Mouse (Mus musculus): ENCODE results near the gene Bfsp1. TPM values are rescaled to one million over a fixed set of nuclear protein-coding genes. Genes with fewer than 3 reads are reported as not detected.

The Bfsp1 gene
- total RNA-seq (2014; fragmentation: Nextera tagmentation) (not detected in 2 replicates), total RNA-seq (2017) (0.05 and 0.12 TPM in 2 replicates), polyA plus RNA-seq (2012) (not detected in 2 replicates)

- Histone ChIP-seq H3K4me1 (ENCODE audit: insufficient read depth, low read depth, low read length) (no peaks in the 10 kb centered on the region), H3K4me3 (ENCODE audit: low read depth, low read length) (no peak within 1 kb of the TSS), H3K27me3 (ENCODE audit: insufficient read depth, low read length) (no peaks in the 10 kb centered on the region), H3K36me3 (replicated peaks) (no peaks in the 10 kb centered on the region), H3K9me3 (replicated peaks) (no peaks in the 10 kb centered on the region)
- ATAC-seq (ENCODE audit: extremely low read depth, insufficient number of reproducible peaks, low FRiP score, poor library complexity, severe bottlenecking) (no peak), DNase-seq (ENCODE audit: low spot score) (no peak)
- TF ChIP-seq CTCF (IDR thresholded peaks at IDR 0.05; ENCODE audit: low read depth, low read length) (no peak), GATA2 (IDR thresholded peaks at IDR 0.05; ENCODE audit: borderline replicate concordance, low read depth, low read length) (no peak), POLR2AphosphoS5 (IDR thresholded peaks at IDR 0.05; ENCODE audit: insufficient replicate concordance, low read depth, low read length) (no peak), GATA1 (IDR thresholded peaks at IDR 0.05; ENCODE audit: borderline replicate concordance, low read length) (no peak), TAL1 (conservative IDR thresholded peaks at IDR 0.05; ENCODE audit: low read depth, low read length) (no peak)
Measured at GRCm38 (mm10) chr2:143862484-143863231, at the start of gene Bfsp1. Bfsp1 (minus strand) TSS chr2:143863173.

GRCm38 (mm10) chr2:143912199-143912598, 49.2 kb upstream of the Bfsp1 start:
- no peaks in the 10 kb centered on the region for H3K9me3 ChIP-seq (replicated peaks)
- H3K4me3 ChIP-seq (ENCODE audit: low read depth, low read length) = no peak overlapping the region
- H3K36me3 ChIP-seq (replicated peaks) = no peaks in the 10 kb centered on the region
- ATAC-seq (ENCODE audit: extremely low read depth, insufficient number of reproducible peaks, low FRiP score, poor library complexity, severe bottlenecking) (peak; percentile 54), DNase-seq (ENCODE audit: low spot score) (no peak)
- no peaks in the 10 kb centered on the region for H3K27me3 ChIP-seq (ENCODE audit: insufficient read depth, low read length)
- peaks cover 42% of the 10 kb centered on the region for H3K4me1 ChIP-seq (ENCODE audit: insufficient read depth, low read depth, low read length)
- no peak for TF ChIP-seq GATA1 (IDR thresholded peaks at IDR 0.05; ENCODE audit: borderline replicate concordance, low read length)
- TF ChIP-seq TAL1 (conservative IDR thresholded peaks at IDR 0.05; ENCODE audit: low read depth, low read length) = no peak; the same call in 1 of the 2 replicates
- no peak for TF ChIP-seq POLR2AphosphoS5 (IDR thresholded peaks at IDR 0.05; ENCODE audit: insufficient replicate concordance, low read depth, low read length)
- no peak for TF ChIP-seq GATA2 (IDR thresholded peaks at IDR 0.05; ENCODE audit: borderline replicate concordance, low read depth, low read length)
- no peak for TF ChIP-seq CTCF (IDR thresholded peaks at IDR 0.05; ENCODE audit: low read depth, low read length)

DNA sequence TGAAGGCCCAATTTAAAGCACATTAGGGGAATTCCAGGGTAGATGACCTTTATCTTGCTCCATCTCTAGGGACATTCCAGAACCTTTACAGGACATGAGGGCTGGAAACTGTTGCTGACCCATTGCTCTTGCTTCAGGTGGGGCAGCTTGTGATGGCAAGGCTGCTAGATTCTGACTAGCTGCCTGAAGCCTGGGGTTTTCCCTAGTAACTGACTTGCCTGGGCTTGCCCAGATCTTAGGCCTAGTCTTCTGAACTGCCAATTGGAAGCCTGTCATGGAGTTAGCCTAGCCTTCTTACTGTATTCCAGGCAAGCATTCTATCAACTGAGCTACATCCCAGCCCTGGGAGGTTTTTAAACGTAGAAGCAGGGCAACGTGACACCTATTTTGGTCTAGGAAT, 46.3 kb upstream of the Bfsp1 start:
- H3K4me1 ChIP-seq (ENCODE audit: insufficient read depth, low read depth, low read length) = peaks cover 27% of the 10 kb centered on the region
- no peak for DNase-seq (ENCODE audit: low spot score)
- TF ChIP-seq CTCF (IDR thresholded peaks at IDR 0.05; ENCODE audit: low read depth, low read length) (no peak), GATA2 (IDR thresholded peaks at IDR 0.05; ENCODE audit: borderline replicate concordance, low read depth, low read length) (no peak), TAL1 (conservative IDR thresholded peaks at IDR 0.05; ENCODE audit: low read depth, low read length) (no peak), GATA1 (IDR thresholded peaks at IDR 0.05; ENCODE audit: borderline replicate concordance, low read length) (no peak), POLR2AphosphoS5 (IDR thresholded peaks at IDR 0.05; ENCODE audit: insufficient replicate concordance, low read depth, low read length) (no peak)
- no peaks in the 10 kb centered on the region for H3K36me3 ChIP-seq (replicated peaks)
- no peak overlapping the region for H3K4me3 ChIP-seq (ENCODE audit: low read depth, low read length)
- no peaks in the 10 kb centered on the region for H3K27me3 ChIP-seq (ENCODE audit: insufficient read depth, low read length)
- no peak for ATAC-seq (ENCODE audit: extremely low read depth, insufficient number of reproducible peaks, low FRiP score, poor library complexity, severe bottlenecking)
- no peaks in the 10 kb centered on the region for H3K9me3 ChIP-seq (replicated peaks)

- H3K4me1 ChIP-seq (ENCODE audit: insufficient read depth, low read depth, low read length) = peaks cover 3% of the 10 kb centered on the region; the same call in 1 of the 2 replicates
- no peaks in the 10 kb centered on the region for H3K36me3 ChIP-seq (replicated peaks)
- H3K27me3 ChIP-seq (ENCODE audit: insufficient read depth, low read length) = peaks cover 3% of the 10 kb centered on the region; the same call in 1 of the 2 replicates
- H3K9me3 ChIP-seq (replicated peaks) = no peaks in the 10 kb centered on the region
- no peak for DNase-seq (ENCODE audit: low spot score)
- TF ChIP-seq POLR2AphosphoS5 (IDR thresholded peaks at IDR 0.05; ENCODE audit: insufficient replicate concordance, low read depth, low read length) = no peak
- ATAC-seq (ENCODE audit: extremely low read depth, insufficient number of reproducible peaks, low FRiP score, poor library complexity, severe bottlenecking) = no peak
- H3K4me3 ChIP-seq (ENCODE audit: low read depth, low read length) = no peak overlapping the region
Measured at GRCm38 (mm10) chr2:143904896-143905295, 41.9 kb upstream of the Bfsp1 start.

DNA sequence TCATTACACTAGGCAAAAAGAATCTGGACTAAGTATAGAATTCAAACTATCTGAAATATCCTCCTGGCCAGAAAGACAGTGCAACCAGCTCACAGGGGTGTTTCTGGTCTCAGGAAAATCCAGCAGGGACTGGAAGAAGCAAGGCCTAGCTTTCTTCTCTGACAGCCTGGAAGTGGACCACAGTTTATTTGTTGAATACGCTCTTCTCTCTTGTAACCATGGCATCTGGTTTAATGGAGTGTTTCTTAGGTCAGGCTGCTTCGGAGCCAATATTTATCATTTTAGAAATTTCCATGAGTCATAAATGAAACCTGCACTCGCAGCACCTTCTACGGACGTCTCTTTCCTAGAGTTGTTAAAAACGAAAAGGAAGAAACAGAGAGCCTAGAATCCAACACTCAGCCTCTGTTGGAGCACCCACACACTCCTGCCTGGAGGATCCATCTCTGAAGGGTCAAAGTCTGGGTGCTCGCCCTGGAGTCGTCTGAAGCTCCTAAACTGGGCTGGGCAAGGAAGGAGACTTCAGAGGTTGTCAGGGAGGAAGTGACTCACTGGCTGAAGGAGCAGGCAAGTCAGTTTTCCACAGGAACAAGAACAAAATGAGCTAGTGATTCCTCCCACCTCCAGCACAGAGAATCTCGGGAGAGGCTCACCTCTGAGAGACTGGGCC, 40.5 kb upstream of the Bfsp1 start:
- Histone ChIP-seq H3K27me3 (ENCODE audit: insufficient read depth, low read length) (peaks cover 3% of the 10 kb centered on the region; the same call in 1 of the 2 replicates), H3K9me3 (replicated peaks) (no peaks in the 10 kb centered on the region), H3K36me3 (replicated peaks) (no peaks in the 10 kb centered on the region), H3K4me3 (ENCODE audit: low read depth, low read length) (no peak overlapping the region), H3K4me1 (ENCODE audit: insufficient read depth, low read depth, low read length) (no peaks in the 10 kb centered on the region)
- TF ChIP-seq GATA1 (IDR thresholded peaks at IDR 0.05; ENCODE audit: borderline replicate concordance, low read length) = no peak
- no peak for TF ChIP-seq GATA2 (IDR thresholded peaks at IDR 0.05; ENCODE audit: borderline replicate concordance, low read depth, low read length)
- no peak for TF ChIP-seq CTCF (IDR thresholded peaks at IDR 0.05; ENCODE audit: low read depth, low read length)
- ATAC-seq (ENCODE audit: extremely low read depth, insufficient number of reproducible peaks, low FRiP score, poor library complexity, severe bottlenecking) (no peak), DNase-seq (ENCODE audit: low spot score) (no peak)

- no peak for DNase-seq (ENCODE audit: low spot score)
- no peaks in the 10 kb centered on the region for H3K36me3 ChIP-seq (replicated peaks)
- no peak overlapping the region for H3K4me3 ChIP-seq (ENCODE audit: low read depth, low read length)
- H3K27me3 ChIP-seq (ENCODE audit: insufficient read depth, low read length) = peaks cover 3% of the 10 kb centered on the region; the same call in 1 of the 2 replicates
- no peaks in the 10 kb centered on the region for H3K9me3 ChIP-seq (replicated peaks)
- TF ChIP-seq TAL1 (conservative IDR thresholded peaks at IDR 0.05; ENCODE audit: low read depth, low read length) (no peak), POLR2AphosphoS5 (IDR thresholded peaks at IDR 0.05; ENCODE audit: insufficient replicate concordance, low read depth, low read length) (no peak)
- ATAC-seq (ENCODE audit: extremely low read depth, insufficient number of reproducible peaks, low FRiP score, poor library complexity, severe bottlenecking) = no peak
- no peaks in the 10 kb centered on the region for H3K4me1 ChIP-seq (ENCODE audit: insufficient read depth, low read depth, low read length)
Measured at GRCm38 (mm10) chr2:143900821-143901351, 37.9 kb upstream of the Bfsp1 start.
